Mouse (Mus musculus): ENCODE data around the gene Epo.

DNA sequence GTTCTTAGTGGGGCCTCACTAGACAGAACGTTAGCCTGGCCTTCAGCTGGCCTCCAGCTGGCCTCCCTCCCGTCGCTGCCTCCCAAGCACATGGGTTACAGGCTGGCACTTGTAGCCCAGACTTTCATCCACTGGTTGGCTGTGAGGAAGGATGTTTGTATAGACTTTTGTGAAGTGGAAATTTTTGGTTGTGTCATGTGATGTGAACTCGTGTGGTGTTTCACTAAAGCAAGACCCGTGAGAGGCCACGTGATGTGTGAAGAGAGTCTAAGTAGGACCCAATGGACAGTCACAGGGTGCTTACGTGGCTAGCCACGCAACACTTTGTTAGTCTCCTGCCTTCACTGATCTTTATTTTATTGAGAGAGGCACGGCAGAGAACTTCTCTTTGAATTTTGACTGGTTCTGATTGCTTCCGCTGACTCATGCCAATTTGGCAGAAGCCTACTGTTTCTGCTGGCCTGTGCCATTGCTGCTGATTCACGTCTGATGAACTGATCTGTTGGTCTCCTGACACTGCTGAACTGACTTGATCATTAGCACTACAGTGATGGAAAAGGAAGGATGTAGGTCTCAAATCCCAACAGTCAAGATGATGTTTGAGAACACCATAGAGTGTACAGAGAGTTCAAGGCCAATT lies 92.7 kb downstream of the Epo start:
- no peak for TF ChIP-seq CTCF (conservative IDR thresholded peaks at IDR 0.05 in 1 of 2, IDR thresholded peaks at IDR 0.05 in 1 of 2; ENCODE audit: low read depth in 2 of 2, low read length in 2 of 2)
- no peak for TF ChIP-seq RAD21 (IDR thresholded peaks at IDR 0.05; ENCODE audit: low read depth, low read length)
- TF ChIP-seq NELFE (IDR thresholded peaks at IDR 0.05; ENCODE audit: low read depth, low read length), result no peak
- no peak for TF ChIP-seq MEF2A (IDR thresholded peaks at IDR 0.05; ENCODE audit: borderline replicate concordance, low read depth, low read length)
- no peak for TF ChIP-seq ZNF384 (IDR thresholded peaks at IDR 0.05; ENCODE audit: low read depth, low read length)
- no peak for TF ChIP-seq NRF1 (IDR thresholded peaks at IDR 0.05; ENCODE audit: low read depth, low read length)
- TF ChIP-seq POLR2A (IDR thresholded peaks at IDR 0.05; ENCODE audit: low read depth, low read length), result no peak
- no peak for TF ChIP-seq EP300 (IDR thresholded peaks at IDR 0.05; ENCODE audit: low read length)
- no peak for TF ChIP-seq JUND (conservative IDR thresholded peaks at IDR 0.05; ENCODE audit: low read depth, low read length)
- TF ChIP-seq PAX5 (IDR thresholded peaks at IDR 0.05; ENCODE audit: low read length), result no peak
- TF ChIP-seq MAFK (IDR thresholded peaks at IDR 0.05; ENCODE audit: insufficient replicate concordance, low read length), result no peak
- no peak for TF ChIP-seq USF1 (IDR thresholded peaks at IDR 0.05; ENCODE audit: low read depth, low read length)
- TF ChIP-seq ZMIZ1 (IDR thresholded peaks at IDR 0.05; ENCODE audit: low read depth, low read length), result no peak
- TF ChIP-seq POLR2AphosphoS2 (IDR thresholded peaks at IDR 0.05; ENCODE audit: low read depth, low read length), result no peak
